Mouse (Mus musculus): ENCODE data around the gene Sept1. TPM values are rescaled to one million over a fixed set of nuclear protein-coding genes. Genes with fewer than 3 reads are reported as not detected.
A peak's percentile ranks its signal among the peaks of the same experiment; 100 is the strongest.

Gene Sept1
- polyA plus RNA-seq, 1 experiment = 1,102 TPM

GRCm38 (mm10) chr7:127263526-127263925 lies 30.6 kb upstream of the Sept1 start:
- Histone ChIP-seq H3K4me1 (replicated peaks; ENCODE audit: control insufficient read depth, insufficient read depth, low read length) (peaks cover 5% of the 10 kb centered on the region; the same call in 1 of the 2 replicates), H3K27ac (ENCODE audit: control insufficient read depth, insufficient read depth, low read length) (no peak overlapping the region), H3K36me3 (ENCODE audit: control insufficient read depth, insufficient read depth, low read length) (no peaks in the 10 kb centered on the region), H3K27me3 (ENCODE audit: control insufficient read depth, insufficient read depth, low read length) (no peaks in the 10 kb centered on the region), H3K4me3 (ENCODE audit: control insufficient read depth, insufficient read depth, low read length) (no peak overlapping the region)
- DNase-seq = no peak
- TF ChIP-seq CTCF (IDR thresholded peaks at IDR 0.05; ENCODE audit: borderline replicate concordance, control insufficient read depth, extremely low read depth, insufficient read depth, low read length, poor library complexity) (no peak), POLR2A (IDR thresholded peaks at IDR 0.05; ENCODE audit: control insufficient read depth, extremely low read depth, insufficient read depth, low read length, poor library complexity) (no peak)
- WGBS = 95% methylated on average over 3 of the region's 3 CpGs

GRCm38 (mm10) chr7:127262218-127262961 lies 29.5 kb upstream of the Sept1 start:
- no peaks in the 10 kb centered on the region for H3K36me3 ChIP-seq (ENCODE audit: control insufficient read depth, insufficient read depth, low read length)
- H3K4me3 ChIP-seq (ENCODE audit: control insufficient read depth, insufficient read depth, low read length) = no peak overlapping the region
- H3K4me1 ChIP-seq (replicated peaks; ENCODE audit: control insufficient read depth, insufficient read depth, low read length) = peaks cover 5% of the 10 kb centered on the region; the same call in 1 of the 2 replicates
- no peak for TF ChIP-seq CTCF (IDR thresholded peaks at IDR 0.05; ENCODE audit: borderline replicate concordance, control insufficient read depth, extremely low read depth, insufficient read depth, low read length, poor library complexity)
- TF ChIP-seq POLR2A (IDR thresholded peaks at IDR 0.05; ENCODE audit: control insufficient read depth, extremely low read depth, insufficient read depth, low read length, poor library complexity) = no peak
- DNase-seq = no peak
- WGBS = 86% methylated on average over 10 of the region's 10 CpGs
- H3K27ac ChIP-seq (ENCODE audit: control insufficient read depth, insufficient read depth, low read length) = no peak overlapping the region
- H3K27me3 ChIP-seq (ENCODE audit: control insufficient read depth, insufficient read depth, low read length) = no peaks in the 10 kb centered on the region

GRCm38 (mm10) chr7:127260309-127261111 lies 27.6 kb upstream of the Sept1 start, which contains the start of gene Dctpp1:
Gene Dctpp1 (minus strand): TSS chr7:127260709.
- Histone ChIP-seq H3K4me1 (replicated peaks; ENCODE audit: control insufficient read depth, insufficient read depth, low read length) (peaks cover 5% of the 10 kb centered on the region; the same call in 1 of the 2 replicates), H3K4me3 (ENCODE audit: control insufficient read depth, insufficient read depth, low read length) (peak within 1 kb of the TSS; percentile 75), H3K27ac (ENCODE audit: control insufficient read depth, insufficient read depth, low read length) (no peak within 1 kb of the TSS), H3K27me3 (ENCODE audit: control insufficient read depth, insufficient read depth, low read length) (no peaks in the 10 kb centered on the region), H3K36me3 (ENCODE audit: control insufficient read depth, insufficient read depth, low read length) (no peaks in the 10 kb centered on the region)
- peak; percentile 83; the same call in 1 of the 2 replicates for TF ChIP-seq CTCF (IDR thresholded peaks at IDR 0.05; ENCODE audit: borderline replicate concordance, control insufficient read depth, extremely low read depth, insufficient read depth, low read length, poor library complexity)
- TF ChIP-seq POLR2A (IDR thresholded peaks at IDR 0.05; ENCODE audit: control insufficient read depth, extremely low read depth, insufficient read depth, low read length, poor library complexity) = 0 out of 2 replicates have a peak, but pooled peaks have one; percentile 39
- under 1% methylated on average over 50 of the region's 50 CpGs for WGBS
- peak; percentile 98 for DNase-seq

GRCm38 (mm10) chr7:127259186-127259905 lies 26.4 kb upstream of the Sept1 start:
- DNase-seq = no peak
- Histone ChIP-seq H3K36me3 (ENCODE audit: control insufficient read depth, insufficient read depth, low read length) (no peaks in the 10 kb centered on the region), H3K4me3 (ENCODE audit: control insufficient read depth, insufficient read depth, low read length) (no peak overlapping the region), H3K4me1 (replicated peaks; ENCODE audit: control insufficient read depth, insufficient read depth, low read length) (peaks cover 9% of the 10 kb centered on the region), H3K27ac (ENCODE audit: control insufficient read depth, insufficient read depth, low read length) (no peak overlapping the region), H3K27me3 (ENCODE audit: control insufficient read depth, insufficient read depth, low read length) (no peaks in the 10 kb centered on the region)
- WGBS = 83% methylated on average over 8 of the region's 8 CpGs
- TF ChIP-seq POLR2A (IDR thresholded peaks at IDR 0.05; ENCODE audit: control insufficient read depth, extremely low read depth, insufficient read depth, low read length, poor library complexity) = no peak
- TF ChIP-seq CTCF (IDR thresholded peaks at IDR 0.05; ENCODE audit: borderline replicate concordance, control insufficient read depth, extremely low read depth, insufficient read depth, low read length, poor library complexity) = no peak

- 88% methylated on average over 5 of the region's 5 CpGs for WGBS
- DNase-seq = no peak
- no peak for TF ChIP-seq POLR2A (IDR thresholded peaks at IDR 0.05; ENCODE audit: control insufficient read depth, extremely low read depth, insufficient read depth, low read length, poor library complexity)
- TF ChIP-seq CTCF (IDR thresholded peaks at IDR 0.05; ENCODE audit: borderline replicate concordance, control insufficient read depth, extremely low read depth, insufficient read depth, low read length, poor library complexity) = no peak
- Histone ChIP-seq H3K4me3 (ENCODE audit: control insufficient read depth, insufficient read depth, low read length) (no peak overlapping the region), H3K27me3 (ENCODE audit: control insufficient read depth, insufficient read depth, low read length) (no peaks in the 10 kb centered on the region), H3K27ac (ENCODE audit: control insufficient read depth, insufficient read depth, low read length) (no peak overlapping the region), H3K4me1 (replicated peaks; ENCODE audit: control insufficient read depth, insufficient read depth, low read length) (peaks cover 10% of the 10 kb centered on the region), H3K36me3 (ENCODE audit: control insufficient read depth, insufficient read depth, low read length) (no peaks in the 10 kb centered on the region)
These were observed 23.6 kb upstream of the Sept1 start for GRCm38 (mm10) chr7:127256518-127256917.

GRCm38 (mm10) chr7:127255965-127256364 lies 23.0 kb upstream of the Sept1 start:
- no peak overlapping the region for H3K27ac ChIP-seq (ENCODE audit: control insufficient read depth, insufficient read depth, low read length)
- no peak overlapping the region for H3K4me3 ChIP-seq (ENCODE audit: control insufficient read depth, insufficient read depth, low read length)
- no peaks in the 10 kb centered on the region for H3K36me3 ChIP-seq (ENCODE audit: control insufficient read depth, insufficient read depth, low read length)
- TF ChIP-seq POLR2A (IDR thresholded peaks at IDR 0.05; ENCODE audit: control insufficient read depth, extremely low read depth, insufficient read depth, low read length, poor library complexity) (no peak), CTCF (IDR thresholded peaks at IDR 0.05; ENCODE audit: borderline replicate concordance, control insufficient read depth, extremely low read depth, insufficient read depth, low read length, poor library complexity) (no peak)
- WGBS = 95% methylated on average over 2 of the region's 2 CpGs
- peaks cover 10% of the 10 kb centered on the region for H3K4me1 ChIP-seq (replicated peaks; ENCODE audit: control insufficient read depth, insufficient read depth, low read length)
- H3K27me3 ChIP-seq (ENCODE audit: control insufficient read depth, insufficient read depth, low read length) = no peaks in the 10 kb centered on the region
- DNase-seq = no peak
